Mouse (Mus musculus) embryonic facial prominence, embryonic 10.5 days (tissue): ENCODE measurements around the gene Usp18. TPM values are rescaled to one million over a fixed set of nuclear protein-coding genes. Genes with fewer than 3 reads are reported as not detected.
A peak's percentile ranks its signal among the peaks of the same experiment; 100 is the strongest.

Experiments used
- DNase-seq: peaks from one replicate; pipeline ENCODE4 v3.0.0-alpha.2; 2017; ENCODE audit warnings: low spot score
- H3K27ac ChIP-seq: fragments of 300-500 bp; sonication (generic); replicated peaks from 2 replicates; pipeline ENCODE4 v1.5.1; 2016; ENCODE audit warnings: mild to moderate bottlenecking
- H3K27me3 ChIP-seq: fragments of 300-500 bp; sonication (generic); replicated peaks from 2 replicates; pipeline ENCODE4 v1.6.1; 2016; ENCODE audit warnings: low read depth, mild to moderate bottlenecking; ENCODE audit not compliant: poor library complexity, severe bottlenecking
- H3K36me3 ChIP-seq: fragments of 300-500 bp; sonication (generic); replicated peaks from 2 replicates; pipeline ENCODE4 v1.6.1; 2016; ENCODE audit warnings: mild to moderate bottlenecking, moderate library complexity
- H3K4me1 ChIP-seq: fragments of 300-500 bp; sonication (generic); 2 replicates; pipeline ENCODE4 v1.6.1; 2016
- H3K4me3 ChIP-seq: fragments of 300-500 bp; sonication (generic); 2 replicates; pipeline ENCODE4 v1.5.1; 2016; ENCODE audit warnings: mild to moderate bottlenecking, moderate library complexity
- H3K9me3 ChIP-seq: fragments of 300-500 bp; sonication (generic); 2 replicates; pipeline ENCODE4 v1.6.1; 2016; ENCODE audit warnings: mild to moderate bottlenecking
- WGBS: fragments of 180-500 bp; shearing (Covaris S2); methylation state at CpG from one replicate; pipeline ENCODE4 v1.1.7; 2016; 5-methylcytosine and 5-hydroxymethylcytosine counted together
- polyA plus RNA-seq: library from polyadenylated mRNA; unstranded; fragments of >200 nt; fragmentation: Nextera tagmentation; extraction: Ambion mirVana; gene quantifications from 2 replicates; pipeline ENCODE4 v1.2.1, GENCODE M21; 2016

The Usp18 gene
- polyA plus RNA-seq = 0.39 and 0.50 TPM in 2 replicates

- Histone ChIP-seq H3K4me3 (peak within 1 kb of the TSS; percentile 65), H3K27ac (no peak within 1 kb of the TSS; the same call in 1 of the 2 replicates), H3K9me3 (no peaks in the 10 kb centered on the region), H3K27me3 (peaks cover 44% of the 10 kb centered on the region), H3K4me1 (peaks cover 13% of the 10 kb centered on the region), H3K36me3 (no peaks in the 10 kb centered on the region)
- peak; percentile 86 for DNase-seq
- WGBS = 12% methylated on average over 35 of the region's 35 CpGs
Measured at GRCm38 (mm10) chr6:121245127-121246036, at the start of gene Usp18. TSS of gene Usp18 (plus strand) at chr6:121245906.

- H3K4me3 ChIP-seq = no peak overlapping the region
- peak overlapping the region; percentile 48; the same call in 1 of the 2 replicates for H3K27ac ChIP-seq
- no peaks in the 10 kb centered on the region for H3K27me3 ChIP-seq
- peak; percentile 57 for DNase-seq
- WGBS = 30% methylated on average over 9 of the region's 9 CpGs
- no peaks in the 10 kb centered on the region for H3K9me3 ChIP-seq
- H3K4me1 ChIP-seq = peaks cover 26% of the 10 kb centered on the region
- H3K36me3 ChIP-seq = peaks cover 31% of the 10 kb centered on the region
Measured at GRCm38 (mm10) chr6:121197807-121198365, 47.8 kb upstream of the Usp18 start.

GRCm38 (mm10) chr6:121200458-121200857 is 45.2 kb upstream of the Usp18 start:
- Histone ChIP-seq H3K4me1 (peaks cover 8% of the 10 kb centered on the region), H3K27ac (no peak overlapping the region), H3K4me3 (no peak overlapping the region), H3K27me3 (no peaks in the 10 kb centered on the region), H3K36me3 (peaks cover 9% of the 10 kb centered on the region), H3K9me3 (no peaks in the 10 kb centered on the region)
- no peak for DNase-seq
- WGBS = 82% methylated on average over 4 of the region's 4 CpGs

GRCm38 (mm10) chr6:121202026-121202425 is 43.7 kb upstream of the Usp18 start:
- Histone ChIP-seq H3K4me3 (no peak overlapping the region), H3K9me3 (no peaks in the 10 kb centered on the region), H3K27ac (no peak overlapping the region), H3K27me3 (no peaks in the 10 kb centered on the region), H3K4me1 (peaks cover 8% of the 10 kb centered on the region), H3K36me3 (peaks cover 2% of the 10 kb centered on the region)
- 83% methylated on average over 5 of the region's 5 CpGs for WGBS
- DNase-seq = no peak

GRCm38 (mm10) chr6:121206481-121206880 is 39.2 kb upstream of the Usp18 start:
- H3K27me3 ChIP-seq = peaks cover 25% of the 10 kb centered on the region
- no peak overlapping the region for H3K27ac ChIP-seq
- DNase-seq = no peak
- peaks cover 15% of the 10 kb centered on the region for H3K4me1 ChIP-seq
- no peaks in the 10 kb centered on the region; the same call in 1 of the 2 replicates for H3K36me3 ChIP-seq
- no peak overlapping the region for H3K4me3 ChIP-seq
- H3K9me3 ChIP-seq = 0 out of 2 replicates have a peak, but pooled peaks cover 3% of the 10 kb centered on the region
- WGBS = 85% methylated on average over 5 of the region's 5 CpGs

- Histone ChIP-seq H3K4me1 (peaks cover 19% of the 10 kb centered on the region), H3K36me3 (no peaks in the 10 kb centered on the region), H3K27me3 (peaks cover 42% of the 10 kb centered on the region), H3K9me3 (0 out of 2 replicates have a peak, but pooled peaks cover 3% of the 10 kb centered on the region), H3K27ac (no peak overlapping the region), H3K4me3 (no peak overlapping the region)
- WGBS = 73% methylated on average over 2 of the region's 2 CpGs
- no peak for DNase-seq
Measured at GRCm38 (mm10) chr6:121209584-121209983, 36.1 kb upstream of the Usp18 start.

GRCm38 (mm10) chr6:121210149-121210925 is 35.4 kb upstream of the Usp18 start, which contains the start of gene Tuba8:
TSS of gene Tuba8 (plus strand) at chr6:121210696.
- DNase-seq = peak; percentile 55
- Histone ChIP-seq H3K36me3 (no peaks in the 10 kb centered on the region), H3K9me3 (0 out of 2 replicates have a peak, but pooled peaks cover 3% of the 10 kb centered on the region), H3K27ac (peak within 1 kb of the TSS; percentile 54; the same call in 1 of the 2 replicates), H3K27me3 (peaks cover 42% of the 10 kb centered on the region), H3K4me3 (peak within 1 kb of the TSS; percentile 61), H3K4me1 (peaks cover 19% of the 10 kb centered on the region)
- 5% methylated on average over 30 of the region's 30 CpGs for WGBS

GRCm38 (mm10) chr6:121210926-121211289 is 34.8 kb upstream of the Usp18 start:
- Histone ChIP-seq H3K4me1 (peaks cover 19% of the 10 kb centered on the region), H3K9me3 (0 out of 2 replicates have a peak, but pooled peaks cover 3% of the 10 kb centered on the region), H3K27ac (0 out of 2 replicates have a peak overlapping the region, but pooled peaks have one; percentile 54), H3K36me3 (no peaks in the 10 kb centered on the region), H3K4me3 (peak overlapping the region; percentile 61), H3K27me3 (peaks cover 42% of the 10 kb centered on the region)
- 2% methylated on average over 12 of the region's 12 CpGs for WGBS
- no peak for DNase-seq

GRCm38 (mm10) chr6:121211743-121212142 is 34.0 kb upstream of the Usp18 start:
- H3K27me3 ChIP-seq = peaks cover 42% of the 10 kb centered on the region

GRCm38 (mm10) chr6:121212988-121213387 is 32.7 kb upstream of the Usp18 start:
- Histone ChIP-seq H3K36me3 (no peaks in the 10 kb centered on the region), H3K9me3 (0 out of 2 replicates have a peak, but pooled peaks cover 2% of the 10 kb centered on the region), H3K27me3 (peaks cover 42% of the 10 kb centered on the region), H3K4me1 (peaks cover 19% of the 10 kb centered on the region), H3K27ac (no peak overlapping the region), H3K4me3 (no peak overlapping the region)
- whole genome bisulfite sequencing = 75% methylated on average over 4 of the region's 4 CpGs
- no peak for DNase-seq

More at GRCm38 (mm10) chr6:121211743-121212142, 34.0 kb upstream of the Usp18 start:
- 0 out of 2 replicates have a peak, but pooled peaks cover 3% of the 10 kb centered on the region for H3K9me3 ChIP-seq
- H3K4me3 ChIP-seq = peak overlapping the region; percentile 61
- H3K4me1 ChIP-seq = peaks cover 19% of the 10 kb centered on the region
- WGBS = 6% methylated on average over 5 of the region's 5 CpGs
- H3K27ac ChIP-seq = no peak overlapping the region
- no peaks in the 10 kb centered on the region for H3K36me3 ChIP-seq
- DNase-seq = no peak

GRCm38 (mm10) chr6:121214221-121214620 is 31.5 kb upstream of the Usp18 start:
- H3K36me3 ChIP-seq = no peaks in the 10 kb centered on the region
- H3K4me1 ChIP-seq = peaks cover 19% of the 10 kb centered on the region
- no peak overlapping the region for H3K4me3 ChIP-seq
- no peak overlapping the region for H3K27ac ChIP-seq
- H3K9me3 ChIP-seq = no peaks in the 10 kb centered on the region
- WGBS = 87% methylated on average over 5 of the region's 5 CpGs
- DNase-seq = no peak
- peaks cover 39% of the 10 kb centered on the region for H3K27me3 ChIP-seq
